Mouse (Mus musculus) forebrain, embryonic 13.5 days (tissue): Measurements from ENCODE around the gene Mmp25. TPM values are rescaled to one million over a fixed set of nuclear protein-coding genes. Genes with fewer than 3 reads are reported as not detected.
A peak's percentile ranks its signal among the peaks of the same experiment; 100 is the strongest.

Experiments
- ATAC-seq: fragments of 200-750 bp; cut with Nextera tagmentation; 2 replicates; pipeline ENCODE4 v1.8.0; 2017
- H3K27ac ChIP-seq: fragments of 300-500 bp; sonication (generic); 2 replicates; pipeline ENCODE4 v1.5.1; 2015; ENCODE audit warnings: inconsistent platforms, mild to moderate bottlenecking, moderate library complexity
- H3K27me3 ChIP-seq: fragments of 300-500 bp; sonication (generic); 2 replicates; pipeline ENCODE4 v1.6.1; 2015; ENCODE audit warnings: mild to moderate bottlenecking, inconsistent platforms
- H3K36me3 ChIP-seq: fragments of 300-500 bp; sonication (generic); 2 replicates; pipeline ENCODE4 v1.6.1; 2015; ENCODE audit warnings: mild to moderate bottlenecking, inconsistent platforms; ENCODE audit not compliant: poor library complexity, severe bottlenecking
- H3K4me1 ChIP-seq: fragments of 300-500 bp; sonication (generic); 2 replicates; pipeline ENCODE4 v1.6.1; 2015; ENCODE audit warnings: inconsistent platforms
- H3K4me2 ChIP-seq: fragments of 300-500 bp; sonication (generic); 2 replicates; pipeline ENCODE4 v1.6.1; 2015; ENCODE audit warnings: inconsistent platforms, mild to moderate bottlenecking, moderate library complexity
- H3K4me3 ChIP-seq: fragments of 300-500 bp; sonication (generic); 2 replicates; pipeline ENCODE4 v1.5.1; 2015; ENCODE audit warnings: mild to moderate bottlenecking, inconsistent platforms
- H3K9ac ChIP-seq: fragments of 300-500 bp; sonication (generic); 2 replicates; pipeline ENCODE4 v1.6.1; 2015; ENCODE audit warnings: mild to moderate bottlenecking, inconsistent platforms
- H3K9me3 ChIP-seq: fragments of 300-500 bp; sonication (generic); replicated peaks from 2 replicates; pipeline ENCODE4 v1.6.1; 2016; ENCODE audit warnings: inconsistent platforms
- WGBS: fragments of 180-500 bp; shearing (Covaris S2); methylation state at CpG from one replicate; pipeline ENCODE4 v1.1.7; 2015; 5-methylcytosine and 5-hydroxymethylcytosine counted together
- polyA plus RNA-seq: library from polyadenylated mRNA; unstranded; fragments of >200 nt; fragmentation: Nextera tagmentation; extraction: Ambion mirVana; gene quantifications from 2 replicates; pipeline ENCODE4 v1.2.1, GENCODE M21; 2015

The Mmp25 gene
- polyA plus RNA-seq, 1 experiment from 2014 or later, result 0.87 TPM

- Histone ChIP-seq H3K9me3 (no peaks in the 10 kb centered on the region), H3K27ac (peak overlapping the region; percentile 77), H3K4me3 (peak overlapping the region; percentile 50), H3K36me3 (no peaks in the 10 kb centered on the region), H3K9ac (peak overlapping the region; percentile 75), H3K4me1 (peaks cover 7% of the 10 kb centered on the region), H3K4me2 (peak overlapping the region; percentile 73), H3K27me3 (no peaks in the 10 kb centered on the region)
- ATAC-seq, result peak; percentile 77
- 14% methylated on average over 13 of the region's 13 CpGs for WGBS
Observed at GRCm38 (mm10) chr17:23592926-23593300, 52.2 kb downstream of the Mmp25 start.

- peak overlapping the region; percentile 73 for H3K4me2 ChIP-seq
- peak overlapping the region; percentile 50 for H3K4me3 ChIP-seq
- no peaks in the 10 kb centered on the region for H3K36me3 ChIP-seq
- no peaks in the 10 kb centered on the region for H3K27me3 ChIP-seq
- peak; percentile 100 for ATAC-seq
- WGBS, result 8% methylated on average over 34 of the region's 34 CpGs
- H3K27ac ChIP-seq, result peak overlapping the region; percentile 77
- peak overlapping the region; percentile 75 for H3K9ac ChIP-seq
- H3K9me3 ChIP-seq, result no peaks in the 10 kb centered on the region
- peaks cover 7% of the 10 kb centered on the region for H3K4me1 ChIP-seq
Observed at GRCm38 (mm10) chr17:23592208-23592925, 52.7 kb downstream of the Mmp25 start.

- Histone ChIP-seq H3K27me3 (no peaks in the 10 kb centered on the region), H3K36me3 (peaks cover 7% of the 10 kb centered on the region; the same call in 1 of the 2 replicates), H3K9me3 (no peaks in the 10 kb centered on the region), H3K4me1 (peaks cover 26% of the 10 kb centered on the region), H3K9ac (no peak overlapping the region), H3K27ac (no peak overlapping the region), H3K4me3 (no peak overlapping the region), H3K4me2 (no peak overlapping the region)
- WGBS, result 71% methylated on average over 2 of the region's 2 CpGs
- no peak for ATAC-seq
Observed at GRCm38 (mm10) chr17:23587253-23587652, 57.8 kb downstream of the Mmp25 start.

- Histone ChIP-seq H3K27ac (peak overlapping the region; percentile 54), H3K4me2 (peak overlapping the region; percentile 91), H3K9me3 (no peaks in the 10 kb centered on the region), H3K27me3 (no peaks in the 10 kb centered on the region), H3K4me3 (peak overlapping the region; percentile 74), H3K9ac (peak overlapping the region; percentile 86), H3K4me1 (peaks cover 26% of the 10 kb centered on the region), H3K36me3 (peaks cover 15% of the 10 kb centered on the region)
- WGBS, result under 1% methylated on average over 22 of the region's 22 CpGs
- ATAC-seq, result peak; percentile 96
Observed at GRCm38 (mm10) chr17:23585721-23586491, 59.2 kb downstream of the Mmp25 start.

- Histone ChIP-seq H3K27me3 (no peaks in the 10 kb centered on the region), H3K4me2 (peak overlapping the region; percentile 91), H3K9me3 (no peaks in the 10 kb centered on the region), H3K36me3 (peaks cover 26% of the 10 kb centered on the region), H3K27ac (no peak overlapping the region), H3K4me3 (peak overlapping the region; percentile 74), H3K4me1 (peaks cover 26% of the 10 kb centered on the region), H3K9ac (peak overlapping the region; percentile 86)
- no peak for ATAC-seq
- 89% methylated on average over 8 of the region's 8 CpGs for WGBS
Observed at GRCm38 (mm10) chr17:23584786-23585185, 60.3 kb downstream of the Mmp25 start.

Other genes starting within 250 kb of the Mmp25 start
- gene Vmn2r117, start 165.6 kb downstream of the Mmp25 start, polyA plus RNA-seq, result not detected in 2 replicates
- gene Zfp213, start 81.0 kb downstream of the Mmp25 start, polyA plus RNA-seq, result 20.7 and 22.4 TPM in 2 replicates
- gene Zfp13, start 45.8 kb downstream of the Mmp25 start, polyA plus RNA-seq, result 21.2 and 26.8 TPM in 2 replicates
- gene Zscan10, start 44.4 kb downstream of the Mmp25 start, polyA plus RNA-seq, result 0.24 TPM in 1 of 2 replicates, not detected in the other
- 0.14 and 0.35 TPM in 2 replicates for gene Bicdl2, start 15.2 kb upstream of the Mmp25 start, polyA plus RNA-seq
- gene Hcfc1r1, start 28.3 kb upstream of the Mmp25 start, polyA plus RNA-seq, result 56.8 and 60.3 TPM in 2 replicates
- 45.3 and 47.4 TPM in 2 replicates for gene Thoc6, start 28.6 kb upstream of the Mmp25 start, polyA plus RNA-seq
- gene Tnfrsf12a, start 32.2 kb upstream of the Mmp25 start, polyA plus RNA-seq, result 3.8 and 5.5 TPM in 2 replicates
- 0.30 and 0.50 TPM in 2 replicates for gene Cldn6, start 34.0 kb upstream of the Mmp25 start, polyA plus RNA-seq
- 2.0 and 3.3 TPM in 2 replicates for gene Cldn9, start 38.7 kb upstream of the Mmp25 start, polyA plus RNA-seq
- not detected in 2 replicates for gene 1520401A03Rik, start 77.5 kb upstream of the Mmp25 start, polyA plus RNA-seq
- gene Pkmyt1, start 81.1 kb upstream of the Mmp25 start, polyA plus RNA-seq, result 36.7 and 41.0 TPM in 2 replicates
- gene Paqr4, start 95.6 kb upstream of the Mmp25 start, polyA plus RNA-seq, result 29.8 and 32.7 TPM in 2 replicates
- 0.24 and 0.37 TPM in 2 replicates for gene Kremen2, start 100.6 kb upstream of the Mmp25 start, polyA plus RNA-seq
- gene Flywch1, start 126.3 kb upstream of the Mmp25 start, polyA plus RNA-seq, result 165 and 176 TPM in 2 replicates
- 34.3 and 40.1 TPM in 2 replicates for gene Flywch2, start 140.8 kb upstream of the Mmp25 start, polyA plus RNA-seq
- gene Srrm2, start 145.3 kb upstream of the Mmp25 start, polyA plus RNA-seq, result 605 and 611 TPM in 2 replicates
- gene Elob, start 183.9 kb upstream of the Mmp25 start, polyA plus RNA-seq, result 1,249 and 1,327 TPM in 2 replicates
- not detected in 2 replicates for gene Prss33, start 190.8 kb upstream of the Mmp25 start, polyA plus RNA-seq
- gene Prss32, start 198.6 kb upstream of the Mmp25 start, polyA plus RNA-seq, result not detected in 2 replicates
- gene Prss41, start 198.9 kb upstream of the Mmp25 start, polyA plus RNA-seq, result 1.2 and 1.3 TPM in 2 replicates
- not detected in 2 replicates for gene Prss21, start 222.8 kb upstream of the Mmp25 start, polyA plus RNA-seq
- not detected in 2 replicates for gene Dcpp1, start 235.6 kb upstream of the Mmp25 start, polyA plus RNA-seq
- gene Dcpp2, start 235.6 kb upstream of the Mmp25 start, polyA plus RNA-seq, result not detected in 2 replicates